Mouse (Mus musculus) frontal cortex, postnatal 14 days (tissue): ENCODE results near the gene Smurf2.
"Not testable (repeated sequence)": the region's sequence is repeated elsewhere in the genome, so short reads cannot be mapped to it uniquely, and the experiment has no call there.

Source experiments
- DNase-seq, 2 experiments: peaks; one replicate each; pipeline ENCODE4 v3.0.0; 2022; ENCODE audit warnings: low spot score in 2 of 2

Smurf2 gene

GRCm38 (mm10) chr11:106814601-106815320, 105.8 kb downstream of the Smurf2 start:
- no peak for DNase-seq

- no peak for DNase-seq
Measured at GRCm38 (mm10) chr11:106812410-106813136, 107.9 kb downstream of the Smurf2 start.

GRCm38 (mm10) chr11:106807442-106807841, 113.1 kb downstream of the Smurf2 start:
- DNase-seq: not testable (repeated sequence)

GRCm38 (mm10) chr11:106802069-106802627, 118.4 kb downstream of the Smurf2 start:
- DNase-seq: no peak

- no peak for DNase-seq
Measured at GRCm38 (mm10) chr11:106795679-106796078, 124.8 kb downstream of the Smurf2 start.

- DNase-seq: no peak
Measured at GRCm38 (mm10) chr11:106793846-106794245, 126.7 kb downstream of the Smurf2 start.

- no peak for DNase-seq
Measured at GRCm38 (mm10) chr11:106789649-106790048, 130.9 kb downstream of the Smurf2 start.

- peak; percentile 93 to 97 for DNase-seq
Measured at GRCm38 (mm10) chr11:106788775-106789459, 131.6 kb downstream of the Smurf2 start, which contains the start of the genes Ddx5 and Cep95. Ddx5 (minus strand) TSS chr11:106789185. Cep95 (plus strand) TSS chr11:106789252.

GRCm38 (mm10) chr11:106788026-106788774, 132.3 kb downstream of the Smurf2 start:
- peak; percentile 97 to 98 for DNase-seq

- peak; percentile 77 to 80 for DNase-seq
Measured at GRCm38 (mm10) chr11:106787131-106788025, 133.1 kb downstream of the Smurf2 start.

GRCm38 (mm10) chr11:106785043-106785442, 135.5 kb downstream of the Smurf2 start:
- no peak for DNase-seq

GRCm38 (mm10) chr11:106784476-106784875, 136.0 kb downstream of the Smurf2 start:
- no peak for DNase-seq

GRCm38 (mm10) chr11:106782841-106783764, 137.4 kb downstream of the Smurf2 start:
- DNase-seq: no peak

- not testable (repeated sequence) for DNase-seq
Measured at GRCm38 (mm10) chr11:106782271-106782670, 138.2 kb downstream of the Smurf2 start.

GRCm38 (mm10) chr11:106780590-106781220, 139.8 kb downstream of the Smurf2 start:
- DNase-seq: no peak

GRCm38 (mm10) chr11:106780089-106780425, 140.5 kb downstream of the Smurf2 start:
- DNase-seq: no peak

- peak; percentile 82 to 85 for DNase-seq
Measured at GRCm38 (mm10) chr11:106779388-106780088, 141.0 kb downstream of the Smurf2 start, which contains the start of gene Polg2. Polg2 (minus strand) TSS chr11:106779537.
